ENCODE assay signal across 32 mouse cellular contexts in genomic region chr17:37070121-37070520, GRCm38 (mm10). TPM values are rescaled to one million over a fixed set of nuclear protein-coding genes. Genes with fewer than 3 reads are reported as not detected.
DNase-seq lines count a peak whose midpoint lies in the region; ATAC-seq and TF ChIP-seq lines count a peak whose summit lies in the region.
"Had no signal": no experiment of that assay in that cellular context is flagged by ENCODE, and none has a peak within 500 bp of the region (broad histone marks: within the 10 kb centered on the region; RNA-seq: fewer than 3 reads in every experiment).

No protein-coding gene starts in this region.

- no peak overlapping the region for H3K4me2 ChIP-seq in midbrain, embryonic 11.5 days
- no peak overlapping the region for H3K4me2 ChIP-seq in midbrain, embryonic 14.5 days (ENCODE audit: low read length)
- H3K4me2 ChIP-seq: embryonic facial prominence, embryonic 15.5 days; forebrain, embryonic 15.5 days; hindbrain, embryonic 14.5 days had no signal

- WGBS in midbrain, embryonic 11.5 days = 83% methylated on average over 8 of the region's 8 CpGs
- 88% methylated on average over 8 of the region's 8 CpGs for WGBS in midbrain, embryonic 14.5 days
- 53% methylated on average over 8 of the region's 8 CpGs for WGBS in olfactory bulb, adult 2 months

- no peak overlapping the region for H3K27ac ChIP-seq in midbrain, embryonic 11.5 days (ENCODE audit: low read depth, low read length)
- H3K27ac ChIP-seq in midbrain, embryonic 14.5 days (replicated peaks; ENCODE audit: low read depth, low read length) = no peak overlapping the region
- H3K27ac ChIP-seq in ES-E14 (ENCODE audit: insufficient read depth, low read depth, low read length, poor library complexity, severe bottlenecking) = peak overlapping the region; percentile 26; the same call in 1 of the 2 replicates
- H3K27ac ChIP-seq in olfactory bulb, adult 2 months (ENCODE audit: insufficient read depth, low read depth, low read length) = 0 out of 2 replicates have a peak overlapping the region, but pooled peaks have one; percentile 25
- H3K27ac ChIP-seq: embryonic facial prominence, embryonic 15.5 days; forebrain, embryonic 15.5 days; hindbrain, embryonic 10.5 days; hindbrain, embryonic 14.5 days had no signal

- H3K27me3 ChIP-seq in midbrain, embryonic 11.5 days (ENCODE audit: control insufficient read depth, insufficient read depth, low read length) = no peaks in the 10 kb centered on the region
- H3K27me3 ChIP-seq in midbrain, embryonic 14.5 days (ENCODE audit: control insufficient read depth, insufficient read depth, low read length) = no peaks in the 10 kb centered on the region
- H3K27me3 ChIP-seq: CH12.LX; embryonic facial prominence, embryonic 15.5 days; forebrain, embryonic 15.5 days had no signal

- no peaks in the 10 kb centered on the region for H3K9me3 ChIP-seq in midbrain, embryonic 11.5 days (ENCODE audit: control insufficient read depth, low read length)
- no peaks in the 10 kb centered on the region for H3K9me3 ChIP-seq in midbrain, embryonic 14.5 days (ENCODE audit: control insufficient read depth, low read length)
- no peaks in the 10 kb centered on the region for H3K9me3 ChIP-seq in ES-E14 (ENCODE audit: control insufficient read depth, insufficient read depth, low read depth, low read length)
- H3K9me3 ChIP-seq: embryonic facial prominence, embryonic 15.5 days; forebrain, embryonic 15.5 days; hindbrain, embryonic 10.5 days had no signal

- ATAC-seq in midbrain, embryonic 11.5 days (ENCODE audit: low FRiP score) = no peak
- ATAC-seq in midbrain, embryonic 14.5 days (ENCODE audit: low FRiP score, low TSS enrichment) = no peak
- ATAC-seq: forebrain, embryonic 15.5 days had no signal

- DNase-seq in heart, adult 11 months = peak; percentile 66
- DNase-seq in heart, postnatal 25 days (ENCODE audit: low spot score) = no peak
- DNase-seq in midbrain, embryonic 11.5 days (ENCODE audit: low spot score, missing footprints) = peak; percentile 26
- no peak for DNase-seq in midbrain, embryonic 14.5 days
- no peak for DNase-seq in ES-E14 (ENCODE audit: low read depth, low spot score)
- DNase-seq in adrenal gland, postnatal 14 days = no peak
- DNase-seq in thymus, postnatal 0 days (ENCODE audit: low spot score) = no peak
- DNase-seq: adrenal gland, adult 2 months; cerebellum, adult 11 months; cerebellum, adult 8-10 months; cerebellum, postnatal 14 days; embryo, embryonic 11 days; gastrocnemius, postnatal 14 days; heart, postnatal 14 days; kidney, adult 11 months had no signal

- intact Hi-C loops in heart, postnatal 25 days (cut with DNase I) = no loop called here

- no peak for TF ChIP-seq CTCF in olfactory bulb, adult 2 months (IDR thresholded peaks at IDR 0.05; ENCODE audit: insufficient read depth, low read depth, low read length)

- peaks cover 36% of the 10 kb centered on the region for H3K36me3 ChIP-seq in midbrain, embryonic 11.5 days (ENCODE audit: control insufficient read depth, insufficient read depth, low read length)
- H3K36me3 ChIP-seq in midbrain, embryonic 14.5 days (ENCODE audit: control insufficient read depth, insufficient read depth, low read length) = peaks cover 98% of the 10 kb centered on the region
- H3K36me3 ChIP-seq in ES-E14 (ENCODE audit: control insufficient read depth, insufficient read depth, low read length, poor library complexity, severe bottlenecking) = peaks cover 73% of the 10 kb centered on the region

- peaks cover 6% of the 10 kb centered on the region for H3K4me1 ChIP-seq in midbrain, embryonic 11.5 days (ENCODE audit: control insufficient read depth, insufficient read depth, low read length)
- H3K4me1 ChIP-seq in midbrain, embryonic 14.5 days (ENCODE audit: control insufficient read depth, insufficient read depth, low read length) = no peaks in the 10 kb centered on the region
- H3K4me1 ChIP-seq in ES-E14 (ENCODE audit: control insufficient read depth in 2 of 2, insufficient read depth in 2 of 2, low read length in 2 of 2, poor library complexity in 1 of 2) = peaks cover 9 to 13% of the 10 kb centered on the region in 2 experiments
- peaks cover 44% of the 10 kb centered on the region for H3K4me1 ChIP-seq in olfactory bulb, adult 2 months (ENCODE audit: control insufficient read depth, insufficient read depth, low read length)
- H3K4me1 ChIP-seq: embryonic facial prominence, embryonic 15.5 days had no signal

- in situ Hi-C loops in ES-E14 (cut with MboI; ENCODE audit: low sequenced_read_pairs in 2 of 2, unreplicated experiment in 2 of 2) = no loop called here

- TF ChIP-seq POLR2A in olfactory bulb, adult 2 months (IDR thresholded peaks at IDR 0.05; ENCODE audit: insufficient read depth, low read depth, low read length) = no peak

- no peak overlapping the region for H3K9ac ChIP-seq in midbrain, embryonic 11.5 days (ENCODE audit: low read length)
- H3K9ac ChIP-seq in midbrain, embryonic 14.5 days (replicated peaks; ENCODE audit: low read length) = no peak overlapping the region
- no peak overlapping the region for H3K9ac ChIP-seq in ES-E14 (ENCODE audit: insufficient read depth, low read depth, low read length, poor library complexity, severe bottlenecking)
- H3K9ac ChIP-seq: embryonic facial prominence, embryonic 15.5 days; forebrain, embryonic 15.5 days; hindbrain, embryonic 14.5 days had no signal

- H3K4me3 ChIP-seq in midbrain, embryonic 11.5 days (ENCODE audit: low read depth, low read length) = no peak overlapping the region
- H3K4me3 ChIP-seq in midbrain, embryonic 14.5 days (replicated peaks; ENCODE audit: low read depth, low read length) = no peak overlapping the region
- H3K4me3 ChIP-seq in ES-E14 (ENCODE audit: insufficient read depth in 1 of 2, low read depth in 1 of 2, low read length in 2 of 2, poor library complexity in 1 of 2, severe bottlenecking in 1 of 2) = no peak overlapping the region
- H3K4me3 ChIP-seq in olfactory bulb, adult 2 months (ENCODE audit: insufficient read depth, low read depth, low read length) = no peak overlapping the region
- H3K4me3 ChIP-seq: embryonic facial prominence, embryonic 15.5 days; forebrain, embryonic 15.5 days; hindbrain, embryonic 10.5 days had no signal

TF ChIP-seq in ES-E14, 5 proteins besides CTCF, POLR2A, EP300 and RAD21:
- no peak for TF ChIP-seq MAFK (IDR thresholded peaks at IDR 0.05; ENCODE audit: insufficient read depth, low read depth, low read length)
- TF ChIP-seq CHD2 (IDR thresholded peaks at IDR 0.05; ENCODE audit: low read depth, low read length) = no peak
- no peak for TF ChIP-seq ZC3H11A (IDR thresholded peaks at IDR 0.05; ENCODE audit: borderline replicate concordance, low read depth, low read length)
- no peak for TF ChIP-seq HCFC1 (IDR thresholded peaks at IDR 0.05; ENCODE audit: borderline replicate concordance, insufficient read depth, low read length)
- TF ChIP-seq ZNF384 (IDR thresholded peaks at IDR 0.05; ENCODE audit: low read depth, low read length) = no peak
TF ChIP-seq in ES-E14: peak in this region for 0.

RNA-seq across cellular contexts. Expression of gene Olfr90, which starts 18.2 kb away (rescaled TPM):
- total RNA-seq in heart, postnatal 25 days (2021) = not detected
- not detected in 2 replicates for polyA plus RNA-seq in midbrain, embryonic 11.5 days (2014; fragmentation: Nextera tagmentation; extraction: Ambion mirVana)
- polyA plus RNA-seq in midbrain, embryonic 14.5 days (2014; fragmentation: Nextera tagmentation; extraction: Ambion mirVana) = not detected in 2 replicates
- total RNA-seq in ES-E14 (2012; rRNA removed) = 0.11 and 0.22 TPM in 2 replicates
- polyA plus RNA-seq in olfactory bulb, adult 2 months (2012; ENCODE audit: insufficient read depth, insufficient read length, low replicate concordance, missing spikeins) = not detected in 2 replicates
- total RNA-seq in adrenal gland, postnatal 14 days (2021) = not detected in 2 replicates
- not detected in 2 replicates for polyA plus RNA-seq in thymus, postnatal 0 days (2015; fragmentation: Nextera tagmentation; extraction: Ambion mirVana)
- total RNA-seq: adrenal gland, adult 2 months; CH12.LX; common myeloid progenitor, adult 5-6 weeks; gastrocnemius, adult 18-20 months; gastrocnemius, postnatal 14 days; heart, adult 8-10 months; heart, postnatal 14 days had no signal
- polyA plus RNA-seq: adrenal gland, adult 2 months; brain, embryonic 14.5 days; embryonic facial prominence, embryonic 11.5 days; forebrain, embryonic 11.5 days; forebrain, embryonic 15.5 days; frontal cortex, adult 2 months; gonadal fat pad, adult 2 months; heart, embryonic 14.5 days; hindbrain, embryonic 14.5 days had no signal

RNA-seq across cellular contexts. Expression of gene Gabbr1, which starts 24.4 kb away (rescaled TPM):
- 1 to 10 TPM; 6.9 to 7.4 TPM for total RNA-seq in heart, postnatal 25 days (2021)
- polyA plus RNA-seq in midbrain, embryonic 11.5 days (2014; fragmentation: Nextera tagmentation; extraction: Ambion mirVana) = 14.3 and 14.5 TPM in 2 replicates
- 103 and 123 TPM in 2 replicates for polyA plus RNA-seq in midbrain, embryonic 14.5 days (2014; fragmentation: Nextera tagmentation; extraction: Ambion mirVana)
- 60.9 and 106 TPM in 2 replicates for total RNA-seq in ES-E14 (2012; rRNA removed)
- 220 and 221 TPM in 2 replicates for polyA plus RNA-seq in olfactory bulb, adult 2 months (2012; ENCODE audit: insufficient read depth, insufficient read length, low replicate concordance, missing spikeins)
- total RNA-seq in adrenal gland, postnatal 14 days (2021) = 24.2 and 32.7 TPM in 2 replicates
- polyA plus RNA-seq in thymus, postnatal 0 days (2015; fragmentation: Nextera tagmentation; extraction: Ambion mirVana) = 2.4 and 6.8 TPM in 2 replicates

RNA-seq across cellular contexts. Expression of gene Olfr91, which starts 28.0 kb away (rescaled TPM):
- not detected for total RNA-seq in heart, postnatal 25 days (2021)
- polyA plus RNA-seq in midbrain, embryonic 11.5 days (2014; fragmentation: Nextera tagmentation; extraction: Ambion mirVana) = not detected in 2 replicates
- not detected in 2 replicates for polyA plus RNA-seq in midbrain, embryonic 14.5 days (2014; fragmentation: Nextera tagmentation; extraction: Ambion mirVana)
- 0.11 and 0.13 TPM in 2 replicates for total RNA-seq in ES-E14 (2012; rRNA removed)
- polyA plus RNA-seq in olfactory bulb, adult 2 months (2012; ENCODE audit: insufficient read depth, insufficient read length, low replicate concordance, missing spikeins) = not detected in 2 replicates
- not detected in 2 replicates for total RNA-seq in adrenal gland, postnatal 14 days (2021)
- polyA plus RNA-seq in thymus, postnatal 0 days (2015; fragmentation: Nextera tagmentation; extraction: Ambion mirVana) = not detected in 2 replicates
- total RNA-seq: adrenal gland, adult 2 months; adrenal gland, postnatal 4 days; CH12.LX; common myeloid progenitor, adult 5-6 weeks; gastrocnemius, adult 18-20 months; gastrocnemius, postnatal 14 days; heart, adult 8-10 months; heart, postnatal 14 days; MEL had no signal
- polyA plus RNA-seq: adrenal gland, adult 2 months; brain, embryonic 14.5 days; embryonic facial prominence, embryonic 11.5 days; embryonic facial prominence, embryonic 15.5 days; forebrain, embryonic 15.5 days; frontal cortex, adult 2 months; gonadal fat pad, adult 2 months; heart, embryonic 14.5 days; hindbrain, embryonic 10.5 days; hindbrain, embryonic 14.5 days had no signal

RNA-seq across cellular contexts. Expression of gene Mog, which starts 46.9 kb away (rescaled TPM):
- not detected for total RNA-seq in heart, postnatal 25 days (2021)
- 0.18 and 0.42 TPM in 2 replicates for polyA plus RNA-seq in midbrain, embryonic 11.5 days (2014; fragmentation: Nextera tagmentation; extraction: Ambion mirVana)
- polyA plus RNA-seq in midbrain, embryonic 14.5 days (2014; fragmentation: Nextera tagmentation; extraction: Ambion mirVana) = 1.9 and 2.2 TPM in 2 replicates
- 0.62 and 0.85 TPM in 2 replicates for total RNA-seq in ES-E14 (2012; rRNA removed)
- polyA plus RNA-seq in olfactory bulb, adult 2 months (2012; ENCODE audit: insufficient read depth, insufficient read length, low replicate concordance, missing spikeins) = not detected in 2 replicates
- not detected in 2 replicates for total RNA-seq in adrenal gland, postnatal 14 days (2021)
- not detected in 2 replicates for polyA plus RNA-seq in thymus, postnatal 0 days (2015; fragmentation: Nextera tagmentation; extraction: Ambion mirVana)
- total RNA-seq: adrenal gland, adult 2 months; adrenal gland, postnatal 4 days; CH12.LX; common myeloid progenitor, adult 5-6 weeks; gastrocnemius, adult 18-20 months; gastrocnemius, postnatal 14 days; heart, adult 8-10 months; heart, postnatal 14 days; MEL had no signal
- polyA plus RNA-seq: adrenal gland, adult 2 months; brain, embryonic 14.5 days; embryonic facial prominence, embryonic 15.5 days; gonadal fat pad, adult 2 months; heart, embryonic 14.5 days had no signal

RNA-seq across cellular contexts. Expression of gene Olfr92, which starts 49.8 kb away (rescaled TPM):
- total RNA-seq in heart, postnatal 25 days (2021) = not detected
- polyA plus RNA-seq in midbrain, embryonic 11.5 days (2014; fragmentation: Nextera tagmentation; extraction: Ambion mirVana) = not detected in 2 replicates
- polyA plus RNA-seq in midbrain, embryonic 14.5 days (2014; fragmentation: Nextera tagmentation; extraction: Ambion mirVana) = not detected in 2 replicates
- not detected in 2 replicates for total RNA-seq in ES-E14 (2012; rRNA removed)
- not detected in 2 replicates for polyA plus RNA-seq in olfactory bulb, adult 2 months (2012; ENCODE audit: insufficient read depth, insufficient read length, low replicate concordance, missing spikeins)
- total RNA-seq in adrenal gland, postnatal 14 days (2021) = not detected in 2 replicates
- polyA plus RNA-seq in thymus, postnatal 0 days (2015; fragmentation: Nextera tagmentation; extraction: Ambion mirVana) = not detected in 2 replicates
- total RNA-seq: adrenal gland, adult 2 months; adrenal gland, postnatal 4 days; CH12.LX; common myeloid progenitor, adult 5-6 weeks; gastrocnemius, adult 18-20 months; gastrocnemius, postnatal 14 days; heart, adult 8-10 months; heart, postnatal 14 days; MEL had no signal
- polyA plus RNA-seq: adrenal gland, adult 2 months; brain, embryonic 14.5 days; embryonic facial prominence, embryonic 11.5 days; embryonic facial prominence, embryonic 15.5 days; forebrain, embryonic 11.5 days; forebrain, embryonic 15.5 days; frontal cortex, adult 2 months; gonadal fat pad, adult 2 months; heart, embryonic 14.5 days; hindbrain, embryonic 10.5 days; hindbrain, embryonic 14.5 days had no signal

Comparison
In these comparisons a context has a peak if more than half of its experiments do, and no peak if none do; other contexts are left out.
1. DNase-seq: peak in heart, adult 11 months (single experiment) and midbrain, embryonic 11.5 days (single experiment); none in heart, postnatal 25 days (single experiment), midbrain, embryonic 14.5 days (single experiment), ES-E14 (single experiment), adrenal gland, postnatal 14 days (single experiment) and thymus, postnatal 0 days (single experiment).
2. H3K27ac ChIP-seq: peak in ES-E14 (single experiment) and olfactory bulb, adult 2 months (single experiment); none in midbrain, embryonic 11.5 days (single experiment) and midbrain, embryonic 14.5 days (single experiment).